Mouse (Mus musculus): ENCODE measurements around the gene Ttc12.

DNA sequence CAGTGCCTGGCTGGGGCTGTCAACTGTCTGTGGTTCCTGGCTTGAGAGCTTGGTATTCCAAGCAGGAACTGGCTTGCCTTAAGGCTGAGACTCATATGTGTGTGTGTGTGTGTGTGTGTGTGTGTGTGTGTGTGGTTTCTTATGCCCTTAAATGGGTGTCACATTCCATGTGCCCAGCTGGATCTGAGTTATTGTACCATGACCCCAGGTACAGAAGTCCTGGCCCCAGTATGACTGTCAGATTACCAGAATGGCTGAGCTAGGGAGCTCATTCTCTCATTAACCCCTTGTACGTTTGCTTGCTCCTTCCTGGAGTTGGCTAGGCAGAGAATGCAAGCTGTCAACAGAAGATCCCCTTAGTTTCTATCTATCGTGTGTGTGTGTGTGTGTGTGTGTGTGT, 28.3 kb upstream of the Ttc12 start:
- TF ChIP-seq CTCF (IDR thresholded peaks at IDR 0.05; ENCODE audit: low read depth): no peak
- no peak for TF ChIP-seq EP300 (IDR thresholded peaks at IDR 0.05; ENCODE audit: low read depth)

Data from liver, embryonic 14.5 days (tissue).